In genomic region chr13:108289436-108289835, GRCm38 (mm10) we compare ENCODE assay signal across 33 mouse cellular contexts. TPM values are rescaled to one million over a fixed set of nuclear protein-coding genes. Genes with fewer than 3 reads are reported as not detected.
DNase-seq lines count a peak whose midpoint lies in the region; ATAC-seq and TF ChIP-seq lines count a peak whose summit lies in the region.
"Had no signal": no experiment of that assay in that cellular context is flagged by ENCODE, and none has a peak within 500 bp of the region (broad histone marks: within the 10 kb centered on the region; RNA-seq: fewer than 3 reads in every experiment).

No protein-coding gene starts in this region.

- no peak overlapping the region for H3K27ac ChIP-seq in liver, adult 2 months (replicated peaks; ENCODE audit: insufficient read depth, low read depth, low read length)
- no peak overlapping the region for H3K27ac ChIP-seq in liver, embryonic 12.5 days
- H3K27ac ChIP-seq: gastrocnemius, adult 2 months; hindbrain, embryonic 12.5 days; hindbrain, postnatal 0 days; midbrain, embryonic 12.5 days; neural tube, embryonic 15.5 days had no signal

- no peaks in the 10 kb centered on the region for H3K9me3 ChIP-seq in liver, embryonic 12.5 days (replicated peaks)
- H3K9me3 ChIP-seq: hindbrain, embryonic 12.5 days; midbrain, embryonic 12.5 days; neural tube, embryonic 15.5 days had no signal

- no peaks in the 10 kb centered on the region for H3K36me3 ChIP-seq in liver, adult 2 months (ENCODE audit: control insufficient read depth, insufficient read depth, low read length)
- no peaks in the 10 kb centered on the region for H3K36me3 ChIP-seq in liver, embryonic 12.5 days
- no peaks in the 10 kb centered on the region for H3K36me3 ChIP-seq in myocyte (ENCODE audit: control insufficient read depth, insufficient read depth)
- H3K36me3 ChIP-seq: hindbrain, embryonic 12.5 days; midbrain, embryonic 12.5 days; neural tube, embryonic 15.5 days had no signal

- no peak for TF ChIP-seq POLR2A in liver, adult 2 months (IDR thresholded peaks at IDR 0.05; ENCODE audit: extremely low read depth, insufficient read depth, low read length)
- no peak for TF ChIP-seq POLR2A in myocyte (IDR thresholded peaks at IDR 0.05; ENCODE audit: insufficient read length, low read depth)

- no peaks in the 10 kb centered on the region for H3K79me2 ChIP-seq in liver, adult 2 months (ENCODE audit: control insufficient read depth, insufficient read depth, low read length)
- H3K79me2 ChIP-seq in myocyte (ENCODE audit: control insufficient read depth, insufficient read depth), result no peaks in the 10 kb centered on the region

- H3K4me1 ChIP-seq in liver, adult 2 months (ENCODE audit: control insufficient read depth, insufficient read depth, low read length), result no peaks in the 10 kb centered on the region; the same call in 1 of the 2 replicates
- H3K4me1 ChIP-seq in liver, embryonic 12.5 days, result peaks cover 9% of the 10 kb centered on the region
- H3K4me1 ChIP-seq: hindbrain, embryonic 12.5 days; midbrain, embryonic 12.5 days; neural tube, embryonic 15.5 days had no signal

- H3K27me3 ChIP-seq in liver, adult 2 months (ENCODE audit: control insufficient read depth, insufficient read depth, low read length), result no peaks in the 10 kb centered on the region
- H3K27me3 ChIP-seq in liver, embryonic 12.5 days (replicated peaks), result peaks cover 7% of the 10 kb centered on the region; the same call in 1 of the 2 replicates
- no peaks in the 10 kb centered on the region for H3K27me3 ChIP-seq in myocyte (ENCODE audit: control insufficient read depth, insufficient read depth, insufficient read length)
- H3K27me3 ChIP-seq: hindbrain, embryonic 12.5 days; midbrain, embryonic 12.5 days; neural tube, embryonic 15.5 days; Patski had no signal

- TF ChIP-seq CTCF in liver, adult 2 months (IDR thresholded peaks at IDR 0.05; ENCODE audit: low read depth, low read length), result no peak

- H3ac ChIP-seq in myocyte (ENCODE audit: control insufficient read depth, insufficient read length), result no peak overlapping the region

- no peak for ATAC-seq in liver, embryonic 12.5 days
- ATAC-seq in common myeloid progenitor, adult 5-6 weeks (replicated peaks; ENCODE audit: low read depth, poor library complexity, severe bottlenecking), result 0 out of 2 replicates have a peak, but pooled peaks have one; percentile 33
- ATAC-seq in erythroblast, adult 5-6 weeks (replicated peaks; ENCODE audit: low FRiP score, poor library complexity, severe bottlenecking), result no peak
- ATAC-seq: forebrain, embryonic 16.5 days; hindbrain, postnatal 0 days; intestine, postnatal 0 days; lung, postnatal 0 days; Patski had no signal

- DNase-seq in liver, adult 2 months (ENCODE audit: extremely low read depth, low read depth, low spot score), result peak; percentile 21
- peak; percentile 13 for DNase-seq in CD4-positive helper T cell, adult 2 months (ENCODE audit: low read depth, low spot score)
- no peak for DNase-seq in right cerebral cortex, adult 18-20 months
- no peak for DNase-seq in cerebellum, adult 8-10 months
- DNase-seq: adrenal gland, postnatal 25 days; cerebellum, adult 11-12 months; cerebellum, postnatal 10 days; gastrocnemius, adult 2 months; gastrocnemius, postnatal 36 days; heart, adult 18-20 months; heart, postnatal 36 days; kidney, adult 9 months; kidney, postnatal 10 days; lung, adult 18-20 months; lung, postnatal 4 days; retina, postnatal 1 day; right cerebral cortex, postnatal 25 days; thymus, adult 2 months; thymus, postnatal 36 days had no signal

- WGBS in liver, adult 2 months, result 55% methylated on average over 3 of the region's 3 CpGs
- WGBS in liver, embryonic 12.5 days (ENCODE audit: insufficient replicate concordance), result 56% methylated on average over 3 of the region's 3 CpGs

- H3K4me3 ChIP-seq in liver, adult 2 months (ENCODE audit: insufficient read depth, low read depth, low read length), result 0 out of 2 replicates have a peak overlapping the region, but pooled peaks have one; percentile 24
- H3K4me3 ChIP-seq in liver, embryonic 12.5 days, result no peak overlapping the region
- H3K4me3 ChIP-seq in myocyte, result no peak overlapping the region
- H3K4me3 ChIP-seq: gastrocnemius, adult 2 months; hindbrain, embryonic 12.5 days; midbrain, embryonic 12.5 days; neural tube, embryonic 15.5 days had no signal

- no peak overlapping the region for H3K4me2 ChIP-seq in liver, embryonic 12.5 days
- H3K4me2 ChIP-seq in myocyte (ENCODE audit: low read depth), result peak overlapping the region; percentile 42
- H3K4me2 ChIP-seq: heart, embryonic 11.5 days; hindbrain, embryonic 12.5 days; liver, embryonic 11.5 days; midbrain, embryonic 12.5 days; neural tube, embryonic 15.5 days had no signal

- H3K9ac ChIP-seq in liver, adult 2 months (ENCODE audit: low read depth, low read length), result no peak overlapping the region
- no peak overlapping the region for H3K9ac ChIP-seq in liver, embryonic 12.5 days
- H3K9ac ChIP-seq: hindbrain, embryonic 12.5 days; midbrain, embryonic 12.5 days; neural tube, embryonic 15.5 days had no signal

TF ChIP-seq in myocyte, 11 proteins besides CTCF, POLR2A, EP300 and RAD21:
- TF ChIP-seq MYOD1 (IDR thresholded peaks at IDR 0.05; ENCODE audit: control insufficient read depth in 1 of 3, insufficient read length in 2 of 3, low read depth in 2 of 3), result no peak
- TF ChIP-seq USF1 (IDR thresholded peaks at IDR 0.05; ENCODE audit: low read depth), result no peak
- TF ChIP-seq REST (IDR thresholded peaks at IDR 0.05; ENCODE audit: insufficient read depth, insufficient read length), result no peak
- TF ChIP-seq TCF3 (IDR thresholded peaks at IDR 0.05; ENCODE audit: insufficient read length, low read depth), result no peak
- TF ChIP-seq SRF (IDR thresholded peaks at IDR 0.05; ENCODE audit: control insufficient read depth, insufficient read length, low read depth), result no peak
- no peak for TF ChIP-seq CEBPB (IDR thresholded peaks at IDR 0.05; ENCODE audit: insufficient read depth, poor library complexity, severe bottlenecking)
- no peak for TF ChIP-seq MYOG (IDR thresholded peaks at IDR 0.05; ENCODE audit: control insufficient read depth in 1 of 3, insufficient read depth in 1 of 3, insufficient read length in 2 of 3, low read depth in 2 of 3)
- TF ChIP-seq MAX (IDR thresholded peaks at IDR 0.05; ENCODE audit: low read depth), result no peak
- no peak for TF ChIP-seq POLR2AphosphoS2 (IDR thresholded peaks at IDR 0.05; ENCODE audit: insufficient read length, low read depth)
- no peak for TF ChIP-seq TCF12 (IDR thresholded peaks at IDR 0.05; ENCODE audit: insufficient read depth, poor library complexity, severe bottlenecking)
- no peak for TF ChIP-seq E2F4 (IDR thresholded peaks at IDR 0.05; ENCODE audit: insufficient read depth)

RNA-seq across cellular contexts. Expression of gene Depdc1b, which starts 26.7 kb away (rescaled TPM):
- total RNA-seq in liver, adult 2 months (2014; rRNA removed), result 0.28 and 0.40 TPM in 2 replicates
- polyA plus RNA-seq in liver, adult 2 months (2012; rRNA removed), result 0.14 TPM in 1 of 2 replicates, not detected in the other
- polyA plus RNA-seq in liver, embryonic 12.5 days (2016; fragmentation: Nextera tagmentation; extraction: Ambion mirVana), result 13.4 and 14.4 TPM in 2 replicates
- total RNA-seq in common myeloid progenitor, adult 5-6 weeks (2017), result 41.4 and 44.4 TPM in 2 replicates
- polyA plus RNA-seq in myocyte (2012; fragmentation: generic; extraction: Trizol), result 3.7 TPM
- total RNA-seq in erythroblast, adult 5-6 weeks (2015; ENCODE audit: low replicate concordance), result 36.1 and 38.2 TPM in 2 replicates
- total RNA-seq in erythroblast, adult 5-6 weeks (2017; ENCODE audit: low replicate concordance), result 48.5 and 59.8 TPM in 2 replicates
- total RNA-seq: gastrocnemius, adult 2 months had no signal

Comparison
In these comparisons a context has a peak if more than half of its experiments do, and no peak if none do; other contexts are left out.
1. DNase-seq: peak in liver, adult 2 months (single experiment) and CD4-positive helper T cell, adult 2 months (single experiment); none in right cerebral cortex, adult 18-20 months (single experiment) and cerebellum, adult 8-10 months (single experiment).
2. RNA of gene Depdc1b, which starts 26.7 kb away (total RNA-seq): 36.1 to 59.8 TPM in erythroblast, adult 5-6 weeks and 41.4 to 44.4 TPM in common myeloid progenitor, adult 5-6 weeks; 0.28 to 0.40 TPM in liver, adult 2 months; every median in the first group is over 10 times any median in the second.